Mouse (Mus musculus): Measurements from ENCODE around the gene Nsd1. TPM values are rescaled to one million over a fixed set of nuclear protein-coding genes. Genes with fewer than 3 reads are reported as not detected.

Gene Nsd1
- polyA plus RNA-seq, 1 experiment from 2014 or later = 51.4 TPM

- Histone ChIP-seq H3K27me3 (replicated peaks) (no peaks in the 10 kb centered on the region), H3K9ac (replicated peaks) (peak overlapping the region; percentile 84), H3K4me1 (peaks cover 75% of the 10 kb centered on the region), H3K4me3 (replicated peaks) (peak overlapping the region; percentile 77), H3K4me2 (peak overlapping the region; percentile 69), H3K9me3 (replicated peaks) (no peaks in the 10 kb centered on the region), H3K27ac (replicated peaks) (peak overlapping the region; percentile 95), H3K36me3 (peaks cover 13% of the 10 kb centered on the region; the same call in 1 of the 2 replicates)
- WGBS = 58% methylated on average over 10 of the region's 10 CpGs
- no peak for ATAC-seq (ENCODE audit: low FRiP score)
Observed at GRCm38 (mm10) chr13:55213138-55213806, 3.7 kb downstream of the Nsd1 start.

GRCm38 (mm10) chr13:55224364-55224763 is 14.8 kb downstream of the Nsd1 start:
- H3K9ac ChIP-seq (replicated peaks) = no peak overlapping the region

GRCm38 (mm10) chr13:55230701-55231100 is 21.1 kb downstream of the Nsd1 start:
- ATAC-seq (ENCODE audit: low FRiP score) = no peak
- 95% methylated on average over 1 of the region's 1 CpGs for WGBS
- peaks cover 48% of the 10 kb centered on the region for H3K36me3 ChIP-seq

More at GRCm38 (mm10) chr13:55224364-55224763, 14.8 kb downstream of the Nsd1 start:
- Histone ChIP-seq H3K4me3 (replicated peaks) (no peak overlapping the region), H3K27me3 (replicated peaks) (no peaks in the 10 kb centered on the region), H3K4me2 (no peak overlapping the region), H3K9me3 (replicated peaks) (no peaks in the 10 kb centered on the region), H3K4me1 (peaks cover 2% of the 10 kb centered on the region; the same call in 1 of the 2 replicates), H3K36me3 (peaks cover 41% of the 10 kb centered on the region), H3K27ac (replicated peaks) (no peak overlapping the region)
- WGBS = 94% methylated on average over 3 of the region's 3 CpGs
- ATAC-seq (ENCODE audit: low FRiP score) = no peak

GRCm38 (mm10) chr13:55243205-55243604 is 33.6 kb downstream of the Nsd1 start:
- no peak overlapping the region for H3K4me2 ChIP-seq
- 98% methylated on average over 3 of the region's 3 CpGs for WGBS
- no peak overlapping the region for H3K9ac ChIP-seq (replicated peaks)
- H3K4me3 ChIP-seq (replicated peaks) = no peak overlapping the region
- H3K36me3 ChIP-seq = peaks cover 81% of the 10 kb centered on the region
- ATAC-seq (ENCODE audit: low FRiP score) = no peak
- H3K9me3 ChIP-seq (replicated peaks) = no peaks in the 10 kb centered on the region
- no peaks in the 10 kb centered on the region for H3K27me3 ChIP-seq (replicated peaks)
- H3K27ac ChIP-seq (replicated peaks) = no peak overlapping the region
- 0 out of 2 replicates have a peak, but pooled peaks cover 5% of the 10 kb centered on the region for H3K4me1 ChIP-seq

More at GRCm38 (mm10) chr13:55230701-55231100, 21.1 kb downstream of the Nsd1 start:
- H3K9me3 ChIP-seq (replicated peaks) = no peaks in the 10 kb centered on the region
- H3K9ac ChIP-seq (replicated peaks) = no peak overlapping the region
- H3K4me3 ChIP-seq (replicated peaks) = no peak overlapping the region
- no peaks in the 10 kb centered on the region for H3K27me3 ChIP-seq (replicated peaks)
- H3K4me1 ChIP-seq = no peaks in the 10 kb centered on the region
- H3K27ac ChIP-seq (replicated peaks) = no peak overlapping the region
- H3K4me2 ChIP-seq = no peak overlapping the region

- H3K9ac ChIP-seq (replicated peaks) = no peak overlapping the region
- no peak for ATAC-seq (ENCODE audit: low FRiP score)
- peaks cover 50% of the 10 kb centered on the region for H3K36me3 ChIP-seq
- no peaks in the 10 kb centered on the region for H3K9me3 ChIP-seq (replicated peaks)
- no peak overlapping the region for H3K4me2 ChIP-seq
- no peak overlapping the region for H3K4me3 ChIP-seq (replicated peaks)
- no peaks in the 10 kb centered on the region for H3K27me3 ChIP-seq (replicated peaks)
- peaks cover 8% of the 10 kb centered on the region; the same call in 1 of the 2 replicates for H3K4me1 ChIP-seq
- H3K27ac ChIP-seq (replicated peaks) = no peak overlapping the region
- 76% methylated on average over 17 of the region's 17 CpGs for WGBS
Observed at GRCm38 (mm10) chr13:55247293-55248030, 37.9 kb downstream of the Nsd1 start.

- no peak for ATAC-seq (ENCODE audit: low FRiP score)
- H3K9ac ChIP-seq (replicated peaks) = no peak overlapping the region
- 92% methylated on average over 4 of the region's 4 CpGs for WGBS
- H3K4me1 ChIP-seq = peaks cover 8% of the 10 kb centered on the region; the same call in 1 of the 2 replicates
- H3K9me3 ChIP-seq (replicated peaks) = no peaks in the 10 kb centered on the region
- H3K27me3 ChIP-seq (replicated peaks) = no peaks in the 10 kb centered on the region
- no peak overlapping the region for H3K4me2 ChIP-seq
- H3K36me3 ChIP-seq = peaks cover 39% of the 10 kb centered on the region
- no peak overlapping the region for H3K4me3 ChIP-seq (replicated peaks)
- H3K27ac ChIP-seq (replicated peaks) = no peak overlapping the region
Observed at GRCm38 (mm10) chr13:55249246-55249645, 39.7 kb downstream of the Nsd1 start.

- no peak for ATAC-seq (ENCODE audit: low FRiP score)
- peaks cover 8% of the 10 kb centered on the region for H3K36me3 ChIP-seq
- peaks cover 5% of the 10 kb centered on the region; the same call in 1 of the 2 replicates for H3K4me1 ChIP-seq
- H3K4me3 ChIP-seq (replicated peaks) = no peak overlapping the region
- H3K27ac ChIP-seq (replicated peaks) = no peak overlapping the region
- H3K4me2 ChIP-seq = no peak overlapping the region
- WGBS = 87% methylated on average over 4 of the region's 4 CpGs
- no peaks in the 10 kb centered on the region for H3K9me3 ChIP-seq (replicated peaks)
- no peak overlapping the region for H3K9ac ChIP-seq (replicated peaks)
- no peaks in the 10 kb centered on the region for H3K27me3 ChIP-seq (replicated peaks)
Observed at GRCm38 (mm10) chr13:55252820-55253219, 43.2 kb downstream of the Nsd1 start.

GRCm38 (mm10) chr13:55255052-55255652 is 45.6 kb downstream of the Nsd1 start:
- Histone ChIP-seq H3K4me1 (peaks cover 4% of the 10 kb centered on the region; the same call in 1 of the 2 replicates), H3K27ac (replicated peaks) (no peak overlapping the region), H3K36me3 (no peaks in the 10 kb centered on the region), H3K9me3 (replicated peaks) (no peaks in the 10 kb centered on the region), H3K4me3 (replicated peaks) (no peak overlapping the region), H3K4me2 (no peak overlapping the region), H3K9ac (replicated peaks) (no peak overlapping the region), H3K27me3 (replicated peaks) (no peaks in the 10 kb centered on the region)
- no peak for ATAC-seq (ENCODE audit: low FRiP score)
- WGBS = 83% methylated on average over 3 of the region's 3 CpGs

- no peak for ATAC-seq (ENCODE audit: low FRiP score)
- H3K36me3 ChIP-seq = peaks cover 23% of the 10 kb centered on the region
- H3K9ac ChIP-seq (replicated peaks) = no peak overlapping the region
- no peaks in the 10 kb centered on the region for H3K4me1 ChIP-seq
- H3K27me3 ChIP-seq (replicated peaks) = no peaks in the 10 kb centered on the region
- H3K27ac ChIP-seq (replicated peaks) = no peak overlapping the region
- no peak overlapping the region for H3K4me3 ChIP-seq (replicated peaks)
- H3K9me3 ChIP-seq (replicated peaks) = no peaks in the 10 kb centered on the region
- H3K4me2 ChIP-seq = no peak overlapping the region
- 96% methylated on average over 3 of the region's 3 CpGs for WGBS
Observed at GRCm38 (mm10) chr13:55258651-55259050, 49.1 kb downstream of the Nsd1 start.

- H3K27me3 ChIP-seq (replicated peaks) = no peaks in the 10 kb centered on the region
- WGBS = 99% methylated on average over 8 of the region's 8 CpGs
- H3K4me3 ChIP-seq (replicated peaks) = no peak overlapping the region
- no peaks in the 10 kb centered on the region for H3K4me1 ChIP-seq
- peaks cover 34% of the 10 kb centered on the region for H3K36me3 ChIP-seq
- ATAC-seq (ENCODE audit: low FRiP score) = no peak
- H3K9ac ChIP-seq (replicated peaks) = no peak overlapping the region
- H3K9me3 ChIP-seq (replicated peaks) = no peaks in the 10 kb centered on the region
- H3K27ac ChIP-seq (replicated peaks) = no peak overlapping the region
- no peak overlapping the region for H3K4me2 ChIP-seq
Observed at GRCm38 (mm10) chr13:55261521-55261920, 51.9 kb downstream of the Nsd1 start.

GRCm38 (mm10) chr13:55262096-55262495 is 52.5 kb downstream of the Nsd1 start:
- Histone ChIP-seq H3K4me2 (no peak overlapping the region), H3K9me3 (replicated peaks) (no peaks in the 10 kb centered on the region), H3K36me3 (peaks cover 34% of the 10 kb centered on the region), H3K4me3 (replicated peaks) (no peak overlapping the region), H3K27me3 (replicated peaks) (no peaks in the 10 kb centered on the region), H3K4me1 (no peaks in the 10 kb centered on the region), H3K9ac (replicated peaks) (no peak overlapping the region), H3K27ac (replicated peaks) (no peak overlapping the region)
- no peak for ATAC-seq (ENCODE audit: low FRiP score)
